Mouse (Mus musculus) hindbrain, embryonic 15.5 days (tissue): ENCODE data around the gene Lpar6. TPM values are rescaled to one million over a fixed set of nuclear protein-coding genes. Genes with fewer than 3 reads are reported as not detected.
A peak's percentile ranks its signal among the peaks of the same experiment; 100 is the strongest.

Experiments
- ATAC-seq: fragments of 200-750 bp; cut with Nextera tagmentation; 2 replicates; pipeline ENCODE4 v1.8.0; 2017; ENCODE audit warnings: low read depth, moderate number of reproducible peaks, moderate TSS enrichment; ENCODE audit not compliant: low FRiP score
- H3K27ac ChIP-seq: fragments of 300-500 bp; sonication (generic); replicated peaks from 2 replicates; pipeline ENCODE4 v1.5.1; 2015; ENCODE audit warnings: mild to moderate bottlenecking, inconsistent platforms
- H3K27me3 ChIP-seq: fragments of 300-500 bp; sonication (generic); 2 replicates; pipeline ENCODE4 v1.6.1; 2015; ENCODE audit warnings: control low read depth, inconsistent platforms
- H3K36me3 ChIP-seq: fragments of 300-500 bp; sonication (generic); 2 replicates; pipeline ENCODE4 v1.6.1; 2015; ENCODE audit warnings: control low read depth, inconsistent platforms
- H3K4me1 ChIP-seq: fragments of 300-500 bp; sonication (generic); replicated peaks from 2 replicates; pipeline ENCODE4 v1.6.1; 2015; ENCODE audit warnings: control low read depth, inconsistent platforms
- H3K4me2 ChIP-seq: fragments of 300-500 bp; sonication (generic); 2 replicates; pipeline ENCODE4 v1.6.1; 2015; ENCODE audit warnings: moderate library complexity, mild to moderate bottlenecking, inconsistent platforms
- H3K4me3 ChIP-seq: fragments of 300-500 bp; sonication (generic); 2 replicates; pipeline ENCODE4 v1.5.1; 2015; ENCODE audit warnings: mild to moderate bottlenecking, inconsistent platforms
- H3K9ac ChIP-seq: fragments of 300-500 bp; sonication (generic); 2 replicates; pipeline ENCODE4 v1.6.1; 2015; ENCODE audit warnings: inconsistent platforms
- H3K9me3 ChIP-seq: fragments of 300-500 bp; sonication (generic); 2 replicates; pipeline ENCODE4 v1.6.1; 2016; ENCODE audit warnings: control low read depth, inconsistent platforms
- WGBS: fragments of 180-500 bp; shearing (Covaris S2); methylation state at CpG from one replicate; pipeline ENCODE4 v1.1.7; 2015; 5-methylcytosine and 5-hydroxymethylcytosine counted together
- polyA plus RNA-seq: library from polyadenylated mRNA; unstranded; fragments of >200 nt; fragmentation: Nextera tagmentation; extraction: Ambion mirVana; gene quantifications from 2 replicates; pipeline ENCODE4 v1.2.1, GENCODE M21; 2015

Lpar6 gene
- polyA plus RNA-seq, 1 experiment from 2014 or later = 4.3 TPM

DNA sequence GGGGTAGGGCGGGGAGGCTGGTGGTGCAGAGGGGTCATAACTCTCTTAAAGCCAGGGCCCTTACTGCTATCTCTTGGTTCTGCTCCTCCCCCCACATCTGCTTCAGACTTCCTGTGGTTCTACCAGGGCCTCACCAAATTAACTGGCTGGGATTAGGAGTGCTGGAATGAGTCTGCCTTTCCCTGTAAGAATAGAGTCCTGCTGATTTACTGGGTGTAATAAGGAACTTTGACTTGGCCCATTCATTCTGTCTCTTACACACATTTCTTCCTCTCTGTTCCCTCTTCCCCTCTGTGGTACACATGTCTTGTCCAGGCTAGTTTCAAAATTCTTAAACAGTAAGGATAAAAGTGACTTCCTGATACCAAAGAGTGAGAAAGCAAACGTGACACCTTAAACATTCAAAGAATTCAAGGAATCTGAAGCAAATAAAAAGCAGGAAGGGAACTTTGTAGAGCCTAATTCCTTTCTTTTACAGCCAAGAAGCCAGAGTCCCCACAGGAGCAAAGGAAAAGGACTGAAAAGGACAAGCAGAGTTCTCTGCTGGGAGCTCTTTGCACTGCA is 3.1 kb upstream of the Lpar6 start:
- Histone ChIP-seq H3K4me3 (no peak overlapping the region), H3K27me3 (no peaks in the 10 kb centered on the region), H3K4me2 (no peak overlapping the region), H3K4me1 (peaks cover 20% of the 10 kb centered on the region), H3K9ac (no peak overlapping the region), H3K36me3 (no peaks in the 10 kb centered on the region), H3K27ac (peak overlapping the region; percentile 48; the same call in 1 of the 2 replicates), H3K9me3 (no peaks in the 10 kb centered on the region)
- no peak; the same call in 1 of the 2 replicates for ATAC-seq
- WGBS = 21% methylated on average over 2 of the region's 2 CpGs

DNA sequence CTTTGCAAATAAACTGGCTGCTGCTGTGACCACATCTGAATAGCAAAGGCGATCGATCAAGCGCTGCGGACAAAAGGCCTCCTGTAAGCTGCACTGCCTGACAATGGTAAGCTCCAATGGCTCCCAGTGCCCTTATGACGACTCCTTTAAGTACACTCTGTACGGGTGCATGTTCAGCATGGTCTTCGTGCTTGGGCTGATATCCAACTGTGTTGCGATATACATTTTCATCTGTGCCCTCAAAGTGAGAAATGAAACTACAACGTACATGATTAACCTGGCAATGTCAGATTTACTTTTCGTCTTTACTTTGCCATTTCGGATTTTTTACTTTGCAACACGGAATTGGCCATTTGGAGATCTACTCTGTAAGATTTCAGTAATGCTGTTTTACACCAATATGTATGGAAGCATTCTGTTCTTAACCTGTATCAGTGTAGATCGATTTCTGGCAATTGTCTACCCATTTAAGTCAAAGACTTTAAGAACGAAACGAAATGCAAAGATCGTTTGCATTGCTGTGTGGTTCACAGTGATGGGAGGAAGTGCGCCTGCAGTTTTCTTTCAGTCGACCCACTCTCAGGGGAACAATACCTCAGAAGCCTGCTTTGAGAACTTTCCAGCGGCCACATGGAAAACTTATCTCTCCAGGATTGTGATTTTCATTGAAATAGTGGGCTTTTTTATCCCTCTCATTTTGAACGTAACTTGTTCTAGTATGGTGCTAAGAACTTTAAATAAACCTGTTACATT is 979 bp downstream of the Lpar6 start:
- H3K4me3 ChIP-seq = peak overlapping the region; percentile 46
- no peaks in the 10 kb centered on the region for H3K36me3 ChIP-seq
- peak overlapping the region; percentile 30 for H3K9ac ChIP-seq
- H3K4me2 ChIP-seq = peak overlapping the region; percentile 57
- WGBS = 1% methylated on average over 20 of the region's 20 CpGs
- H3K27ac ChIP-seq = peak overlapping the region; percentile 83
- H3K4me1 ChIP-seq = peaks cover 20% of the 10 kb centered on the region
- H3K27me3 ChIP-seq = no peaks in the 10 kb centered on the region
- ATAC-seq = peak; percentile 86
- no peaks in the 10 kb centered on the region for H3K9me3 ChIP-seq

DNA sequence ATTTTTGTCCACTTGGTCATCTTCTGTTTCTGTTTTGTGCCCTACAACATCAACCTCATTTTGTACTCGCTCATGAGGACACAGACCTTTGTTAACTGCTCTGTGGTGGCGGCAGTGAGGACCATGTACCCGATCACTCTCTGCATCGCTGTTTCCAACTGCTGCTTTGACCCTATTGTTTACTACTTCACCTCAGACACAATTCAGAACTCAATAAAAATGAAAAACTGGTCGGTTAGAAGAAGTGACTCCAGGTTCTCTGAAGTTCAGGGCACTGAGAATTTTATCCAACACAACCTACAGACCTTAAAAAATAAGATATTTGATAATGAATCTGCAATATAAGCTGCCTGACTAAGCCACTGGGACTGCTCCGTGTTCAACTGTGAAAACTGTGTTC is 1.6 kb downstream of the Lpar6 start:
- H3K4me1 ChIP-seq = peaks cover 18% of the 10 kb centered on the region
- WGBS = 1% methylated on average over 6 of the region's 6 CpGs
- no peak for ATAC-seq

GRCm38 (mm10) chr14:73239857-73240256 is 2.2 kb downstream of the Lpar6 start:
- no peak overlapping the region for H3K4me3 ChIP-seq
- no peak overlapping the region for H3K9ac ChIP-seq
- no peak overlapping the region for H3K27ac ChIP-seq
- H3K4me2 ChIP-seq = no peak overlapping the region; the same call in 1 of the 2 replicates
- H3K9me3 ChIP-seq = no peaks in the 10 kb centered on the region
- H3K4me1 ChIP-seq = peaks cover 13% of the 10 kb centered on the region
- ATAC-seq = no peak
- no peaks in the 10 kb centered on the region for H3K36me3 ChIP-seq
- WGBS = 48% methylated on average over 3 of the region's 3 CpGs
- no peaks in the 10 kb centered on the region for H3K27me3 ChIP-seq

More for the DNA sequence above, 1.6 kb downstream of the Lpar6 start:
- Histone ChIP-seq H3K36me3 (no peaks in the 10 kb centered on the region), H3K27me3 (no peaks in the 10 kb centered on the region), H3K27ac (peak overlapping the region; percentile 83), H3K4me2 (peak overlapping the region; percentile 57), H3K9ac (peak overlapping the region; percentile 30), H3K4me3 (peak overlapping the region; percentile 46), H3K9me3 (no peaks in the 10 kb centered on the region)

DNA sequence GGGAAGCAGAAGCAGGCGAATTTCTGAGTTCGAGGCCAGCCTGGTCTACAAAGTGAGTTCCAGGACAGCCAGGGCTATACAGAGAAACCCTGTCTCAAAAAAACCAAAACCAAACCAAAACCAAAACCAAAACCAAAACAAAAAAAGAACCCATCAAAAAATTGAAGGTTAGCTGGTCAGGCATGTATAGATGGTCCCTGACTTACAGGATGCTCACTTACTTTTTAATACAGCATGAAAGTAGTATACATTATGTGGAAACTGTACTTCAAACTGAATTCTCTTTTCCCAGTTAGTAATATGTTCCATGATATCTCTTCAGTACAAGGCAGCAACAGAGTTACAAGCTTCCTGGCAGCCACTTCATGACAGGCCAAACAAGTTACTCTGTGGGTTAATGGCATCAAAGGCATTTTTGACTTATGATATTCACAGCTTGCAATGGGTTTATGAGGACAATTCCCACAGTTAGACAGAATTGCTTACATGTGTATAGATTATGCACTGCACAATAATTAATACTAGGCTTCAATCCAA is 6.4 kb downstream of the Lpar6 start:
- no peak overlapping the region for H3K27ac ChIP-seq
- H3K9me3 ChIP-seq = no peaks in the 10 kb centered on the region
- no peak overlapping the region for H3K4me3 ChIP-seq
- no peak overlapping the region for H3K4me2 ChIP-seq
- H3K9ac ChIP-seq = no peak overlapping the region
- H3K4me1 ChIP-seq = no peaks in the 10 kb centered on the region
- WGBS = 98% methylated on average over 2 of the region's 2 CpGs
- H3K36me3 ChIP-seq = no peaks in the 10 kb centered on the region
- no peak for ATAC-seq
- no peaks in the 10 kb centered on the region for H3K27me3 ChIP-seq

DNA sequence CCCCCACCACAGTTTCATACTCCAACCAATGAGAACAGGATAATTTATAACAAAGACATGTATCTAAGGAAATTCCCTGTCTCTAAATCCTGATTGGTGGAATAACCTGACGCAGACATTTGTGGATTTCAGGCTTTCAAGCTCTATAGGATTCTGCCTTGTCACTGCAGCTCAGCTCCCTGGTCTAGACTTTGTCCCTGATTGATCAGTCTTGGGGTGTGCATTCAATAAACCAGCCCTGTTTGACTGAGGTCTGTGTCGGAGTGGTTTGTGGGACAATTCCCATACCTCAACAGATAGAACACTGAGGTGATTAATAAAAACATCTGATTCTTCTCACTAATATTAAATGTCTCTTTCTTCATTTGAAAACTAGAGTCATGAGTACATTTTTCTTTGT is 12.4 kb downstream of the Lpar6 start:
- H3K9ac ChIP-seq = no peak overlapping the region
- no peak for ATAC-seq
- no peak overlapping the region for H3K4me3 ChIP-seq
- H3K36me3 ChIP-seq = no peaks in the 10 kb centered on the region
- WGBS = 98% methylated on average over 2 of the region's 2 CpGs
- no peaks in the 10 kb centered on the region for H3K4me1 ChIP-seq
- H3K27ac ChIP-seq = no peak overlapping the region
- H3K4me2 ChIP-seq = no peak overlapping the region
- no peaks in the 10 kb centered on the region for H3K9me3 ChIP-seq
- no peaks in the 10 kb centered on the region for H3K27me3 ChIP-seq

GRCm38 (mm10) chr14:73252276-73252675 is 14.6 kb downstream of the Lpar6 start:
- no peak for ATAC-seq

GRCm38 (mm10) chr14:73253453-73254251 is 16.0 kb downstream of the Lpar6 start:
- WGBS = 31% methylated on average over 6 of the region's 6 CpGs

More at GRCm38 (mm10) chr14:73252276-73252675, 14.6 kb downstream of the Lpar6 start:
- no peaks in the 10 kb centered on the region for H3K9me3 ChIP-seq
- no peak overlapping the region for H3K4me3 ChIP-seq
- no peak overlapping the region for H3K4me2 ChIP-seq
- no peaks in the 10 kb centered on the region for H3K27me3 ChIP-seq
- H3K27ac ChIP-seq = no peak overlapping the region
- no peak overlapping the region for H3K9ac ChIP-seq
- WGBS = 39% methylated on average over 2 of the region's 2 CpGs
- H3K4me1 ChIP-seq = no peaks in the 10 kb centered on the region
- no peaks in the 10 kb centered on the region for H3K36me3 ChIP-seq

GRCm38 (mm10) chr14:73254412-73254811 is 16.7 kb downstream of the Lpar6 start:
- Histone ChIP-seq H3K27me3 (no peaks in the 10 kb centered on the region), H3K4me1 (no peaks in the 10 kb centered on the region), H3K9me3 (no peaks in the 10 kb centered on the region), H3K4me2 (no peak overlapping the region), H3K27ac (no peak overlapping the region), H3K9ac (no peak overlapping the region), H3K4me3 (no peak overlapping the region), H3K36me3 (no peaks in the 10 kb centered on the region)
- WGBS = 40% methylated on average over 4 of the region's 4 CpGs
- ATAC-seq = no peak

More at GRCm38 (mm10) chr14:73253453-73254251, 16.0 kb downstream of the Lpar6 start:
- Histone ChIP-seq H3K9ac (no peak overlapping the region), H3K4me3 (no peak overlapping the region), H3K36me3 (no peaks in the 10 kb centered on the region), H3K27ac (no peak overlapping the region), H3K9me3 (no peaks in the 10 kb centered on the region), H3K27me3 (no peaks in the 10 kb centered on the region), H3K4me1 (no peaks in the 10 kb centered on the region), H3K4me2 (no peak overlapping the region)
- ATAC-seq = no peak

DNA sequence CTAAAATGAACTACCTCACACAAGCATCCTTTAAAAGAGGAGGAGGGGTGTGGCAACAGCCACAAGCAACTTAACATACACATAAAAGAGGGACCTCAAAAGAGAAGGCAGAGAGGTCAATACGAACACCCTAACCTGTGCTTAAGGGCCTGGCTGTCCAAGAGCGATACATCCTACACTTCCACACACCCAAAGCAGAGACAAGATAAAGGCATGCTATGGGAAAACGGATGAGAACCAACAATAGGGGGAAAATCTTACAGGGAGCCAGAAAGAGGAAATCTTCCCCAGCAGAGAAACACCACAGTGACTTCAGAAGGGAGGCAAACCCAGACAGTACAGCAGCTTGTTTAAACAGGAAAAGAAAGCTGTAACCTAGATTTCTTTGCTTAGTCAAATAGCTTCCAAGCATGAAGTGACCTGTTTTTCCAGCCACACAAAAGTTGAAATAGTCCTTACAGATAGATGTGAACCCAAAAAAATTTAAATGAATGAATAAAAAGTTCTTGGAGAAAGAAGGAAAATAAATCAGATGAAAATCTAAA is 17.8 kb downstream of the Lpar6 start:
- Histone ChIP-seq H3K9me3 (no peaks in the 10 kb centered on the region), H3K9ac (no peak overlapping the region), H3K27me3 (no peaks in the 10 kb centered on the region), H3K4me2 (no peak overlapping the region), H3K27ac (no peak overlapping the region), H3K4me1 (no peaks in the 10 kb centered on the region), H3K36me3 (no peaks in the 10 kb centered on the region), H3K4me3 (no peak overlapping the region)
- 58% methylated on average over 3 of the region's 3 CpGs for WGBS
- no peak for ATAC-seq

DNA sequence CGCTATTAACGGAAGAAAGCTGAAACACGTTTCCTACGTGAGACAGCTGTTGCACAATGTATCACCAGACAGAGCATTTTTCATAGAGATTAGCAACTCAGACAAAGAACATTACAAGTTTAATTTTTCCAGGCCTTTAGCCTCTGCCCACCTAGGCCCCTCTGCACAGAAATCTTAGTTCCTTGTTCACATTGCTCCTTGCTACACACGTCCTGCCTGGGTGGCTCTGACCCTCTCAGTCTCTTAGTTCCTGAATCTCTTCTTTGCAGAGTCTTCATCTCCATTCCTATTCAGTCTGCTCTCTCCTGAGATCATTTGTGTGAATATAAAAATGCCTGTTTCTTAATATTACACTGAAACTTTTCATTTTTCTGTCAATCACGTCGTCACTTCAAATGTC is 19.7 kb downstream of the Lpar6 start:
- Histone ChIP-seq H3K4me1 (no peaks in the 10 kb centered on the region), H3K36me3 (peaks cover 4% of the 10 kb centered on the region; the same call in 1 of the 2 replicates), H3K27me3 (no peaks in the 10 kb centered on the region), H3K4me2 (no peak overlapping the region), H3K4me3 (no peak overlapping the region), H3K27ac (no peak overlapping the region), H3K9ac (no peak overlapping the region), H3K9me3 (no peaks in the 10 kb centered on the region)
- ATAC-seq = no peak
- 72% methylated on average over 7 of the region's 7 CpGs for WGBS
